Mouse (Mus musculus) lung, adult 2 months (tissue): ENCODE results near the gene Pter.

Experiments
- CTCF ChIP-seq: fragments of 200-500 bp; IDR thresholded peaks from 2 replicates; pipeline ENCODE4 v1.5.1; 2011; ENCODE audit warnings: mild to moderate bottlenecking, low read length, control low read depth; ENCODE audit not compliant: insufficient read depth
- POLR2A ChIP-seq: fragments of 200-500 bp; IDR thresholded peaks from 2 replicates; pipeline ENCODE4 v1.6.1; 2011; ENCODE audit warnings: low read depth, mild to moderate bottlenecking, control low read depth, low read length, borderline replicate concordance; ENCODE audit errors: extremely low read depth

- no peak for TF ChIP-seq POLR2A
- TF ChIP-seq CTCF: no peak
Measured at GRCm38 (mm10) chr2:12937461-12938217, 13.8 kb downstream of the Pter start.
